Mouse (Mus musculus): ENCODE measurements around the gene Slc4a2.

GRCm38 (mm10) chr5:24408651-24409050 is 15.0 kb upstream of the Slc4a2 start:
- TF ChIP-seq POLR2A (IDR thresholded peaks at IDR 0.05; ENCODE audit: low read depth, low read length) (no peak), CTCF (IDR thresholded peaks at IDR 0.05; ENCODE audit: extremely low read depth, insufficient read length, insufficient replicate concordance, low read depth, low read length) (no peak)
